Mouse (Mus musculus): ENCODE results near the gene Cct7. TPM values are rescaled to one million over a fixed set of nuclear protein-coding genes. Genes with fewer than 3 reads are reported as not detected.
A peak's percentile ranks its signal among the peaks of the same experiment; 100 is the strongest.

Gene Cct7
- polyA plus RNA-seq, 2 experiments, result 247 to 417 TPM

DNA sequence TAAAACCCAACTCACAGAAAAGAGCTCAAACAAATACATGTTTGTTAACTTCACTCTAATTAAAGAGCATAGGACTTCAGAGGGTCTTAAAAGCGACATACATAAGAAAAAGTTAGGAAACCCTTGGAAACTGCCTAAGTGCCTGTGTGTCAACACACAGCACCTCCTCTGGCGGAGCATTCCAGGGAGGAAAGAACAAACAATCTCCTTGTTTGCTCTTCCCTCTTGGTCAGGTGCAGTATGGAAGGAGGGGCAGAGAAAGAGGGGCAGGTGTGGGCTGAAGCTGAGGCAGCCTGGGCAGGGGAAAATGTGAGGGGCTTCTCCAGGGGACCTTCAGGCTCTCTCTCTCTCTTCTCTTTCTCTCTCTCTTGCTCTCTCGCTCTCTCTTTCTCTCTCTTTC is 35.5 kb upstream of the Cct7 start:
- no peaks in the 10 kb centered on the region for H3K4me1 ChIP-seq (ENCODE audit: control insufficient read depth, insufficient read depth, low read length)
- ATAC-seq (ENCODE audit: low FRiP score, low read depth) (no peak), DNase-seq (ENCODE audit: low spot score) (no peak)
- WGBS, result 47% methylated on average over 3 of the region's 3 CpGs
- no peaks in the 10 kb centered on the region for H3K27me3 ChIP-seq (ENCODE audit: control insufficient read depth, insufficient read depth, low read length)
- no peak overlapping the region for H3K9ac ChIP-seq (ENCODE audit: low read depth, low read length, severe bottlenecking)
- no peak overlapping the region for H3K4me3 ChIP-seq (replicated peaks; ENCODE audit: low read length)
- no peak overlapping the region for H3K27ac ChIP-seq (replicated peaks; ENCODE audit: low read depth, low read length)
- no peak overlapping the region for H3K4me2 ChIP-seq (replicated peaks; ENCODE audit: low read depth, low read length, severe bottlenecking)
- TF ChIP-seq POLR2A (IDR thresholded peaks at IDR 0.05; ENCODE audit: borderline replicate concordance, extremely low read depth, insufficient read depth, insufficient read length), result no peak
- no peaks in the 10 kb centered on the region for H3K36me3 ChIP-seq (ENCODE audit: control insufficient read depth, insufficient read depth, low read length)
- H3K9me3 ChIP-seq (ENCODE audit: control insufficient read depth, low read length), result no peaks in the 10 kb centered on the region

- WGBS, result 82% methylated on average over 2 of the region's 2 CpGs
- no peaks in the 10 kb centered on the region for H3K9me3 ChIP-seq (ENCODE audit: control insufficient read depth, low read length)
- H3K9ac ChIP-seq (ENCODE audit: low read depth, low read length, severe bottlenecking), result no peak overlapping the region
- no peak for ATAC-seq (ENCODE audit: low FRiP score, low read depth)
- H3K27me3 ChIP-seq (ENCODE audit: control insufficient read depth, insufficient read depth, low read length), result peaks cover 8% of the 10 kb centered on the region
- no peak overlapping the region for H3K4me2 ChIP-seq (replicated peaks; ENCODE audit: low read depth, low read length, severe bottlenecking)
- no peak overlapping the region for H3K4me3 ChIP-seq (replicated peaks; ENCODE audit: low read length)
- H3K27ac ChIP-seq (replicated peaks; ENCODE audit: low read depth, low read length), result no peak overlapping the region
- no peak for DNase-seq (ENCODE audit: low spot score)
- H3K4me1 ChIP-seq (ENCODE audit: control insufficient read depth, insufficient read depth, low read length), result no peaks in the 10 kb centered on the region
- H3K36me3 ChIP-seq (ENCODE audit: control insufficient read depth, insufficient read depth, low read length), result no peaks in the 10 kb centered on the region
- no peak for TF ChIP-seq POLR2A (IDR thresholded peaks at IDR 0.05; ENCODE audit: borderline replicate concordance, extremely low read depth, insufficient read depth, insufficient read length)
Observed at GRCm38 (mm10) chr6:85419150-85419549, 32.2 kb upstream of the Cct7 start.

- no peaks in the 10 kb centered on the region for H3K36me3 ChIP-seq (ENCODE audit: control insufficient read depth, insufficient read depth, low read length)
- ATAC-seq (ENCODE audit: low FRiP score, low read depth) (no peak), DNase-seq (ENCODE audit: low spot score) (no peak)
- WGBS, result 9% methylated on average over 27 of the region's 28 CpGs
- no peaks in the 10 kb centered on the region for H3K4me1 ChIP-seq (ENCODE audit: control insufficient read depth, insufficient read depth, low read length)
- no peak within 1 kb of the TSS for H3K27ac ChIP-seq (replicated peaks; ENCODE audit: low read depth, low read length)
- no peak within 1 kb of the TSS for H3K4me3 ChIP-seq (replicated peaks; ENCODE audit: low read length)
- no peaks in the 10 kb centered on the region for H3K9me3 ChIP-seq (ENCODE audit: control insufficient read depth, low read length)
- H3K27me3 ChIP-seq (ENCODE audit: control insufficient read depth, insufficient read depth, low read length), result peaks cover 9% of the 10 kb centered on the region
- no peak for TF ChIP-seq POLR2A (IDR thresholded peaks at IDR 0.05; ENCODE audit: borderline replicate concordance, extremely low read depth, insufficient read depth, insufficient read length)
- peak within 1 kb of the TSS; percentile 31 for H3K9ac ChIP-seq (ENCODE audit: low read depth, low read length, severe bottlenecking)
- H3K4me2 ChIP-seq (replicated peaks; ENCODE audit: low read depth, low read length, severe bottlenecking), result no peak within 1 kb of the TSS
Observed at GRCm38 (mm10) chr6:85423836-85424379, 27.4 kb upstream of the Cct7 start, which contains the start of gene Noto. TSS of gene Noto (plus strand) at chr6:85423886.

DNA sequence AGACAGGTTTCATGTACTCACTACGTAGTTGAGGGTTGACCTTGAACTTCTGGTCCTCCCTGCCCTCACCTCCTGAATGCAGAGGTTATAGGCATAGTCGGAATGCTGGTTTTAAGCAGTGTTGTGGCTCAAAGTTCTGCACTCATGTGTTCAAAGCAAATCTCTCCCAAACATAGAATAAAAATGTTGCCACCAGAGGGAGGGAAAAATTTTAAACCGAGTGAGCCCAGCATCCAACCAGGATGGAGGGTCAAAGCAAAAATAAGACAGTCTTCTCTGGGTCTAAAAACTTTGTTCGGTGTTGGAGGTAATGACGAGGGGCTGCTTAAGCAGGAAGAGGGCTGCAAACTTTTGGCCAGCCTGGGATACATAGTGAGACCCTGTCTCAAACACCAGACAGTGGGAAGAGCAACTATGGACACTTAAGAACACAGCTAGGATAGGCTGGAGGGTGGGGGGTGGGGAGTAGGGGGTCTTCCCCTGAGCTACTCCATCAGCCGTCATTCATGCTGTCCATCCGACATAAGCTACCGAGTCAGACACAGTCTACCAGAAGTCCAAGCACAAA is 20.0 kb upstream of the Cct7 start:
- 0 out of 2 replicates have a peak overlapping the region, but pooled peaks have one; percentile 41 for H3K27ac ChIP-seq (replicated peaks; ENCODE audit: low read depth, low read length)
- no peak for DNase-seq (ENCODE audit: low spot score)
- peak overlapping the region; percentile 62 for H3K4me2 ChIP-seq (replicated peaks; ENCODE audit: low read depth, low read length, severe bottlenecking)
- 49% methylated on average over 8 of the region's 8 CpGs for WGBS
- no peaks in the 10 kb centered on the region for H3K36me3 ChIP-seq (ENCODE audit: control insufficient read depth, insufficient read depth, low read length)
- peak overlapping the region; percentile 83 for H3K4me3 ChIP-seq (replicated peaks; ENCODE audit: low read length)
- H3K27me3 ChIP-seq (ENCODE audit: control insufficient read depth, insufficient read depth, low read length), result no peaks in the 10 kb centered on the region
- peak; percentile 25 for ATAC-seq (ENCODE audit: low FRiP score, low read depth)
- peak overlapping the region; percentile 84 for H3K9ac ChIP-seq (ENCODE audit: low read depth, low read length, severe bottlenecking)
- H3K9me3 ChIP-seq (ENCODE audit: control insufficient read depth, low read length), result no peaks in the 10 kb centered on the region
- no peak for TF ChIP-seq POLR2A (IDR thresholded peaks at IDR 0.05; ENCODE audit: borderline replicate concordance, extremely low read depth, insufficient read depth, insufficient read length)
- peaks cover 7% of the 10 kb centered on the region; the same call in 1 of the 2 replicates for H3K4me1 ChIP-seq (ENCODE audit: control insufficient read depth, insufficient read depth, low read length)

GRCm38 (mm10) chr6:85431842-85432431 is 19.4 kb upstream of the Cct7 start, which contains the start of gene Smyd5:
TSS of gene Smyd5 (plus strand) at chr6:85431989.
- ATAC-seq (ENCODE audit: low FRiP score, low read depth) (peak; percentile 89), DNase-seq (ENCODE audit: low spot score) (peak; percentile 74)
- Histone ChIP-seq H3K9ac (ENCODE audit: low read depth, low read length, severe bottlenecking) (peak within 1 kb of the TSS; percentile 84), H3K4me1 (ENCODE audit: control insufficient read depth, insufficient read depth, low read length) (peaks cover 7% of the 10 kb centered on the region; the same call in 1 of the 2 replicates), H3K36me3 (ENCODE audit: control insufficient read depth, insufficient read depth, low read length) (no peaks in the 10 kb centered on the region), H3K4me2 (replicated peaks; ENCODE audit: low read depth, low read length, severe bottlenecking) (peak within 1 kb of the TSS; percentile 62), H3K27ac (replicated peaks; ENCODE audit: low read depth, low read length) (0 out of 2 replicates have a peak within 1 kb of the TSS, but pooled peaks have one; percentile 41), H3K27me3 (ENCODE audit: control insufficient read depth, insufficient read depth, low read length) (no peaks in the 10 kb centered on the region), H3K9me3 (ENCODE audit: control insufficient read depth, low read length) (no peaks in the 10 kb centered on the region), H3K4me3 (replicated peaks; ENCODE audit: low read length) (peak within 1 kb of the TSS; percentile 83)
- no peak for TF ChIP-seq POLR2A (IDR thresholded peaks at IDR 0.05; ENCODE audit: borderline replicate concordance, extremely low read depth, insufficient read depth, insufficient read length)
- 1% methylated on average over 39 of the region's 39 CpGs for WGBS

Measured in limb, embryonic 14.5 days (tissue).